Mouse (Mus musculus) olfactory bulb, adult 2 months (tissue): ENCODE results near the gene Ltbp4.

Source experiments
- CTCF ChIP-seq: fragments of 200-500 bp; IDR thresholded peaks from 2 replicates; pipeline ENCODE4 v1.5.1; 2012; ENCODE audit warnings: low read depth, mild to moderate bottlenecking, low read length, moderate library complexity; ENCODE audit not compliant: insufficient read depth
- POLR2A ChIP-seq: fragments of 200-500 bp; IDR thresholded peaks from 2 replicates; pipeline ENCODE4 v1.6.1; 2012; ENCODE audit warnings: mild to moderate bottlenecking, low read depth, low read length, moderate library complexity; ENCODE audit not compliant: insufficient read depth

- TF ChIP-seq CTCF, result no peak
- no peak for TF ChIP-seq POLR2A
Observed at GRCm38 (mm10) chr7:27315958-27316357, 21.5 kb downstream of the Ltbp4 start.
